Mouse (Mus musculus): ENCODE results near the gene Clpsl2. TPM values are rescaled to one million over a fixed set of nuclear protein-coding genes. Genes with fewer than 3 reads are reported as not detected.

The Clpsl2 gene
- total and polyA plus RNA-seq, 2 experiments from 2014 or later, result not detected

GRCm38 (mm10) chr17:28557772-28558171 lies 8.6 kb downstream of the Clpsl2 start:
- Histone ChIP-seq H3K27me3 (ENCODE audit: insufficient read depth, low read length) (no peaks in the 10 kb centered on the region), H3K4me3 (ENCODE audit: low read depth, low read length) (no peak overlapping the region), H3K4me1 (ENCODE audit: insufficient read depth) (no peaks in the 10 kb centered on the region), H3K9me3 (ENCODE audit: low read length) (no peaks in the 10 kb centered on the region), H3K27ac (ENCODE audit: low read depth, low read length) (no peak overlapping the region), H3K36me3 (ENCODE audit: insufficient read depth) (no peaks in the 10 kb centered on the region), H3K4me2 (ENCODE audit: low read depth) (no peak overlapping the region), H3K9ac (no peak overlapping the region)
- TF ChIP-seq CTCF (IDR thresholded peaks at IDR 0.05; ENCODE audit: low read depth), result no peak
- no peak for DNase-seq
- 81% methylated on average over 6 of the region's 6 CpGs for WGBS
- no peak for ATAC-seq

- ATAC-seq (no peak), DNase-seq (no peak)
- 88% methylated on average over 4 of the region's 4 CpGs for WGBS
- no peaks in the 10 kb centered on the region for H3K27me3 ChIP-seq (ENCODE audit: insufficient read depth, low read length)
- no peaks in the 10 kb centered on the region for H3K4me1 ChIP-seq (ENCODE audit: insufficient read depth)
- H3K4me3 ChIP-seq (ENCODE audit: low read depth, low read length), result no peak within 1 kb of the TSS
- TF ChIP-seq CTCF (IDR thresholded peaks at IDR 0.05; ENCODE audit: low read depth), result no peak
- no peak within 1 kb of the TSS for H3K4me2 ChIP-seq (ENCODE audit: low read depth)
- no peaks in the 10 kb centered on the region for H3K9me3 ChIP-seq (ENCODE audit: low read length)
- no peaks in the 10 kb centered on the region for H3K36me3 ChIP-seq (ENCODE audit: insufficient read depth)
- no peak within 1 kb of the TSS for H3K9ac ChIP-seq
- no peak within 1 kb of the TSS for H3K27ac ChIP-seq (ENCODE audit: low read depth, low read length)
These were observed 11.4 kb downstream of the Clpsl2 start, which contains the start of gene Clps for GRCm38 (mm10) chr17:28560598-28560997. Gene Clps, minus strand, starts transcription at chr17:28560766.

- DNase-seq, result no peak
- no peak for TF ChIP-seq CTCF (IDR thresholded peaks at IDR 0.05; ENCODE audit: low read depth)
- Histone ChIP-seq H3K4me1 (ENCODE audit: insufficient read depth) (no peaks in the 10 kb centered on the region), H3K9ac (no peak overlapping the region), H3K9me3 (ENCODE audit: low read length) (no peaks in the 10 kb centered on the region), H3K27ac (ENCODE audit: low read depth, low read length) (no peak overlapping the region), H3K27me3 (ENCODE audit: insufficient read depth, low read length) (no peaks in the 10 kb centered on the region), H3K36me3 (ENCODE audit: insufficient read depth) (no peaks in the 10 kb centered on the region), H3K4me2 (ENCODE audit: low read depth) (no peak overlapping the region), H3K4me3 (ENCODE audit: low read depth, low read length) (no peak overlapping the region)
- no peak for ATAC-seq
- WGBS, result 66% methylated on average over 7 of the region's 7 CpGs
These were observed 12.4 kb downstream of the Clpsl2 start for GRCm38 (mm10) chr17:28561613-28562012.

- H3K9me3 ChIP-seq (ENCODE audit: low read length), result no peaks in the 10 kb centered on the region
- no peaks in the 10 kb centered on the region for H3K4me1 ChIP-seq (ENCODE audit: insufficient read depth)
- H3K27ac ChIP-seq (ENCODE audit: low read depth, low read length), result no peak overlapping the region
- no peaks in the 10 kb centered on the region for H3K36me3 ChIP-seq (ENCODE audit: insufficient read depth)
- DNase-seq (no peak), ATAC-seq (no peak)
- no peak overlapping the region for H3K4me2 ChIP-seq (ENCODE audit: low read depth)
- H3K9ac ChIP-seq, result no peak overlapping the region
- no peaks in the 10 kb centered on the region for H3K27me3 ChIP-seq (ENCODE audit: insufficient read depth, low read length)
- no peak for TF ChIP-seq CTCF (IDR thresholded peaks at IDR 0.05; ENCODE audit: low read depth)
- no peak overlapping the region for H3K4me3 ChIP-seq (ENCODE audit: low read depth, low read length)
These were observed 16.0 kb downstream of the Clpsl2 start for GRCm38 (mm10) chr17:28565181-28565580.

- Histone ChIP-seq H3K9ac (no peak overlapping the region), H3K27ac (ENCODE audit: low read depth, low read length) (no peak overlapping the region), H3K4me3 (ENCODE audit: low read depth, low read length) (no peak overlapping the region), H3K4me1 (ENCODE audit: insufficient read depth) (no peaks in the 10 kb centered on the region), H3K27me3 (ENCODE audit: insufficient read depth, low read length) (no peaks in the 10 kb centered on the region), H3K36me3 (ENCODE audit: insufficient read depth) (no peaks in the 10 kb centered on the region), H3K9me3 (ENCODE audit: low read length) (no peaks in the 10 kb centered on the region), H3K4me2 (ENCODE audit: low read depth) (no peak overlapping the region)
- ATAC-seq (no peak), DNase-seq (no peak)
- 16% methylated on average over 3 of the region's 3 CpGs for WGBS
- no peak for TF ChIP-seq CTCF (IDR thresholded peaks at IDR 0.05; ENCODE audit: low read depth)
These were observed 18.3 kb downstream of the Clpsl2 start for GRCm38 (mm10) chr17:28567541-28567940.

GRCm38 (mm10) chr17:28571868-28572267 lies 22.7 kb downstream of the Clpsl2 start:
- Histone ChIP-seq H3K4me3 (ENCODE audit: low read depth, low read length) (no peak overlapping the region), H3K9ac (no peak overlapping the region), H3K27me3 (ENCODE audit: insufficient read depth, low read length) (no peaks in the 10 kb centered on the region), H3K4me2 (ENCODE audit: low read depth) (no peak overlapping the region), H3K9me3 (ENCODE audit: low read length) (no peaks in the 10 kb centered on the region), H3K36me3 (ENCODE audit: insufficient read depth) (no peaks in the 10 kb centered on the region), H3K27ac (ENCODE audit: low read depth, low read length) (no peak overlapping the region), H3K4me1 (ENCODE audit: insufficient read depth) (no peaks in the 10 kb centered on the region)
- ATAC-seq (no peak), DNase-seq (no peak)
- 82% methylated on average over 3 of the region's 3 CpGs for WGBS
- no peak for TF ChIP-seq CTCF (IDR thresholded peaks at IDR 0.05; ENCODE audit: low read depth)

GRCm38 (mm10) chr17:28572521-28572920 lies 23.3 kb downstream of the Clpsl2 start:
- Histone ChIP-seq H3K4me2 (ENCODE audit: low read depth) (no peak overlapping the region), H3K4me1 (ENCODE audit: insufficient read depth) (no peaks in the 10 kb centered on the region), H3K27me3 (ENCODE audit: insufficient read depth, low read length) (no peaks in the 10 kb centered on the region), H3K9me3 (ENCODE audit: low read length) (no peaks in the 10 kb centered on the region), H3K9ac (no peak overlapping the region), H3K36me3 (ENCODE audit: insufficient read depth) (no peaks in the 10 kb centered on the region), H3K27ac (ENCODE audit: low read depth, low read length) (no peak overlapping the region), H3K4me3 (ENCODE audit: low read depth, low read length) (no peak overlapping the region)
- ATAC-seq (no peak), DNase-seq (no peak)
- 81% methylated on average over 7 of the region's 7 CpGs for WGBS
- no peak for TF ChIP-seq CTCF (IDR thresholded peaks at IDR 0.05; ENCODE audit: low read depth)

- Histone ChIP-seq H3K27ac (ENCODE audit: low read depth, low read length) (no peak overlapping the region), H3K4me1 (ENCODE audit: insufficient read depth) (no peaks in the 10 kb centered on the region), H3K27me3 (ENCODE audit: insufficient read depth, low read length) (no peaks in the 10 kb centered on the region), H3K9ac (no peak overlapping the region), H3K4me3 (ENCODE audit: low read depth, low read length) (no peak overlapping the region), H3K4me2 (ENCODE audit: low read depth) (no peak overlapping the region), H3K36me3 (ENCODE audit: insufficient read depth) (no peaks in the 10 kb centered on the region), H3K9me3 (ENCODE audit: low read length) (no peaks in the 10 kb centered on the region)
- DNase-seq (no peak), ATAC-seq (no peak)
- TF ChIP-seq CTCF (IDR thresholded peaks at IDR 0.05; ENCODE audit: low read depth), result no peak
- WGBS, result 79% methylated on average over 6 of the region's 6 CpGs
These were observed 23.7 kb downstream of the Clpsl2 start for GRCm38 (mm10) chr17:28572941-28573340.
